Comparison of ENCODE assay signal across 32 mouse cellular contexts in genomic region chrX:36101318-36101717, GRCm38 (mm10). TPM values are rescaled to one million over a fixed set of nuclear protein-coding genes. Genes with fewer than 3 reads are reported as not detected.
DNase-seq lines count a peak whose midpoint lies in the region; ATAC-seq and TF ChIP-seq lines count a peak whose summit lies in the region.
"Had no signal": no experiment of that assay in that cellular context is flagged by ENCODE, and none has a peak within 500 bp of the region (broad histone marks: within the 10 kb centered on the region; RNA-seq: fewer than 3 reads in every experiment).

No protein-coding gene starts in this region.

- H3K4me3 ChIP-seq in spleen, adult 2 months (ENCODE audit: extremely low read depth, insufficient read depth, insufficient read length), result no peak overlapping the region
- H3K4me3 ChIP-seq in forebrain, embryonic 14.5 days (ENCODE audit: low read depth, low read length), result no peak overlapping the region
- H3K4me3 ChIP-seq: embryonic facial prominence, embryonic 10.5 days; embryonic facial prominence, embryonic 15.5 days; forebrain, embryonic 12.5 days; hindbrain, embryonic 15.5 days; layer of hippocampus, adult 2 months; limb, embryonic 13.5 days; liver, embryonic 13.5 days; lung, embryonic 15.5 days; neural tube, embryonic 15.5 days had no signal

- no peak overlapping the region for H3K9ac ChIP-seq in forebrain, embryonic 14.5 days (ENCODE audit: low read length)
- H3K9ac ChIP-seq: embryonic facial prominence, embryonic 15.5 days; forebrain, embryonic 12.5 days; hindbrain, embryonic 15.5 days; limb, embryonic 13.5 days; liver, embryonic 13.5 days; lung, embryonic 15.5 days; neural tube, embryonic 15.5 days had no signal

- 43% methylated on average over 3 of the region's 3 CpGs for WGBS in spleen, adult 2 months
- 81% methylated on average over 3 of the region's 3 CpGs for WGBS in forebrain, embryonic 14.5 days

- H3K4me1 ChIP-seq in spleen, adult 2 months (ENCODE audit: control insufficient read depth, insufficient read depth, insufficient read length), result no peaks in the 10 kb centered on the region
- H3K4me1 ChIP-seq in forebrain, embryonic 14.5 days (ENCODE audit: control insufficient read depth, insufficient read depth, low read length), result no peaks in the 10 kb centered on the region
- H3K4me1 ChIP-seq: embryonic facial prominence, embryonic 10.5 days; embryonic facial prominence, embryonic 15.5 days; forebrain, embryonic 12.5 days; hindbrain, embryonic 15.5 days; limb, embryonic 13.5 days; liver, embryonic 13.5 days; neural tube, embryonic 15.5 days had no signal

- H3K4me2 ChIP-seq in forebrain, embryonic 14.5 days (ENCODE audit: low read length), result no peak overlapping the region
- H3K4me2 ChIP-seq: embryonic facial prominence, embryonic 15.5 days; forebrain, embryonic 12.5 days; heart, embryonic 11.5 days; hindbrain, embryonic 15.5 days; limb, embryonic 13.5 days; liver, embryonic 13.5 days; lung, embryonic 15.5 days; neural tube, embryonic 15.5 days had no signal

- TF ChIP-seq CTCF in spleen, adult 2 months (IDR thresholded peaks at IDR 0.05; ENCODE audit: extremely low read depth, insufficient read depth, insufficient read length, insufficient replicate concordance), result no peak

- no peaks in the 10 kb centered on the region for H3K36me3 ChIP-seq in spleen, adult 2 months (ENCODE audit: control insufficient read depth, insufficient read depth, low read length)
- H3K36me3 ChIP-seq in forebrain, embryonic 14.5 days (ENCODE audit: control insufficient read depth, insufficient read depth, low read length), result no peaks in the 10 kb centered on the region
- H3K36me3 ChIP-seq: embryonic facial prominence, embryonic 10.5 days; embryonic facial prominence, embryonic 15.5 days; forebrain, embryonic 12.5 days; hindbrain, embryonic 15.5 days; limb, embryonic 13.5 days; liver, embryonic 13.5 days; lung, embryonic 15.5 days; neural tube, embryonic 15.5 days had no signal

- peak overlapping the region; percentile 9; the same call in 1 of the 2 replicates for H3K27ac ChIP-seq in spleen, adult 2 months (ENCODE audit: insufficient read depth, low read length)
- no peak overlapping the region for H3K27ac ChIP-seq in forebrain, embryonic 14.5 days (ENCODE audit: low read depth, low read length)
- H3K27ac ChIP-seq: embryonic facial prominence, embryonic 10.5 days; embryonic facial prominence, embryonic 15.5 days; forebrain, embryonic 12.5 days; hindbrain, embryonic 15.5 days; layer of hippocampus, adult 2 months; limb, embryonic 13.5 days; liver, embryonic 13.5 days; lung, embryonic 15.5 days; neural tube, embryonic 15.5 days had no signal

- ATAC-seq in common myeloid progenitor, adult 5-6 weeks (replicated peaks; ENCODE audit: low read depth, poor library complexity, severe bottlenecking), result peak; percentile 63
- peak; percentile 59 for ATAC-seq in megakaryocyte progenitor cell, adult 5-6 weeks (replicated peaks; ENCODE audit: poor library complexity)
- no peak for ATAC-seq in forebrain, embryonic 14.5 days
- ATAC-seq: CD4-positive, CD25-positive, alpha-beta regulatory T cell, adult 4 months; inflammation-experienced regulatory T-cells, adult 6 months had no signal

- no peak for TF ChIP-seq POLR2A in spleen, adult 2 months (IDR thresholded peaks at IDR 0.05; ENCODE audit: low read depth, low read length)

- H3K27me3 ChIP-seq in spleen, adult 2 months (ENCODE audit: control insufficient read depth, insufficient read depth, low read length), result no peaks in the 10 kb centered on the region
- no peaks in the 10 kb centered on the region for H3K27me3 ChIP-seq in forebrain, embryonic 14.5 days (replicated peaks; ENCODE audit: control insufficient read depth, insufficient read depth, low read length)
- H3K27me3 ChIP-seq: embryonic facial prominence, embryonic 15.5 days; forebrain, embryonic 12.5 days; hindbrain, embryonic 15.5 days; limb, embryonic 13.5 days; liver, embryonic 13.5 days; lung, embryonic 15.5 days; neural tube, embryonic 15.5 days had no signal

- no peak for DNase-seq in spleen, adult 2 months (ENCODE audit: low read depth in 1 of 2, low spot score in 2 of 2)
- no peak for DNase-seq in spleen, postnatal 14 days (ENCODE audit: low spot score in 2 of 2)
- DNase-seq in forebrain, embryonic 14.5 days (ENCODE audit: low spot score), result no peak
- no peak for DNase-seq in right cerebral cortex, postnatal 10 days (ENCODE audit: low spot score in 2 of 2)
- DNase-seq in lung, postnatal 25 days (ENCODE audit: low spot score), result no peak
- DNase-seq: adrenal gland, adult 8-10 months; cerebellum, adult 11-12 months; cerebellum, postnatal 14 days; gastrocnemius, postnatal 25 days; heart, adult 18-20 months; heart, postnatal 4 days; kidney, adult 11 months; kidney, postnatal 36 days; liver, embryonic 13.5 days; midbrain, embryonic 14.5 days; retina, postnatal 1 day; right cerebral cortex, postnatal 25 days; thymus, adult 2 months; thymus, postnatal 36 days had no signal

- H3K9me3 ChIP-seq in forebrain, embryonic 14.5 days (replicated peaks; ENCODE audit: control insufficient read depth, low read length), result no peaks in the 10 kb centered on the region
- H3K9me3 ChIP-seq: embryonic facial prominence, embryonic 15.5 days; forebrain, embryonic 12.5 days; hindbrain, embryonic 15.5 days; limb, embryonic 13.5 days; liver, embryonic 13.5 days; lung, embryonic 15.5 days; neural tube, embryonic 15.5 days had no signal

RNA-seq across cellular contexts. Expression of gene Il13ra1, which starts 10.6 kb away (rescaled TPM):
- polyA plus RNA-seq in spleen, adult 2 months (2012; rRNA removed), result 1.6 and 1.7 TPM in 2 replicates
- 0.23 TPM in 1 of 2 replicates, not detected in the other for total RNA-seq in common myeloid progenitor, adult 5-6 weeks (2017)
- total RNA-seq in megakaryocyte progenitor cell, adult 5-6 weeks (2015), result 0.57 and 1.3 TPM in 2 replicates
- 0.34 and 0.96 TPM in 2 replicates for total RNA-seq in megakaryocyte progenitor cell, adult 5-6 weeks (2017)
- 5.2 and 7.7 TPM in 2 replicates for polyA plus RNA-seq in forebrain, embryonic 14.5 days (2014; fragmentation: Nextera tagmentation; extraction: Ambion mirVana)
